Mouse (Mus musculus): ENCODE data around the gene A1cf. TPM values are rescaled to one million over a fixed set of nuclear protein-coding genes. Genes with fewer than 3 reads are reported as not detected.

Gene A1cf
- polyA plus RNA-seq, 1 experiment = not detected

- TF ChIP-seq TCF12 (IDR thresholded peaks at IDR 0.05; ENCODE audit: insufficient read depth, poor library complexity, severe bottlenecking) = no peak
- TF ChIP-seq MYOD1 (IDR thresholded peaks at IDR 0.05; ENCODE audit: control insufficient read depth in 1 of 3, insufficient read length in 2 of 3, low read depth in 2 of 3) = no peak
- TF ChIP-seq REST (IDR thresholded peaks at IDR 0.05; ENCODE audit: insufficient read depth, insufficient read length) = no peak
- TF ChIP-seq POLR2AphosphoS2 (IDR thresholded peaks at IDR 0.05; ENCODE audit: insufficient read length, low read depth) = no peak
- no peak for TF ChIP-seq TCF3 (IDR thresholded peaks at IDR 0.05; ENCODE audit: insufficient read length, low read depth)
- no peak for TF ChIP-seq MYOG (IDR thresholded peaks at IDR 0.05; ENCODE audit: control insufficient read depth in 1 of 3, insufficient read depth in 1 of 3, insufficient read length in 2 of 3, low read depth in 2 of 3)
- no peak for TF ChIP-seq POLR2A (IDR thresholded peaks at IDR 0.05; ENCODE audit: insufficient read length, low read depth)
- no peak for TF ChIP-seq E2F4 (IDR thresholded peaks at IDR 0.05; ENCODE audit: insufficient read depth)
- TF ChIP-seq SRF (IDR thresholded peaks at IDR 0.05; ENCODE audit: control insufficient read depth, insufficient read length, low read depth) = no peak
- TF ChIP-seq CEBPB (IDR thresholded peaks at IDR 0.05; ENCODE audit: insufficient read depth, poor library complexity, severe bottlenecking) = no peak
- TF ChIP-seq MAX (IDR thresholded peaks at IDR 0.05; ENCODE audit: low read depth) = no peak
- no peak for TF ChIP-seq USF1 (IDR thresholded peaks at IDR 0.05; ENCODE audit: low read depth)
- Histone ChIP-seq H3K4me2 (ENCODE audit: low read depth) (no peak overlapping the region), H3K27me3 (ENCODE audit: control insufficient read depth, insufficient read depth, insufficient read length) (no peaks in the 10 kb centered on the region)
Observed at GRCm38 (mm10) chr19:31884594-31884993, 16.0 kb downstream of the A1cf start.

DNA sequence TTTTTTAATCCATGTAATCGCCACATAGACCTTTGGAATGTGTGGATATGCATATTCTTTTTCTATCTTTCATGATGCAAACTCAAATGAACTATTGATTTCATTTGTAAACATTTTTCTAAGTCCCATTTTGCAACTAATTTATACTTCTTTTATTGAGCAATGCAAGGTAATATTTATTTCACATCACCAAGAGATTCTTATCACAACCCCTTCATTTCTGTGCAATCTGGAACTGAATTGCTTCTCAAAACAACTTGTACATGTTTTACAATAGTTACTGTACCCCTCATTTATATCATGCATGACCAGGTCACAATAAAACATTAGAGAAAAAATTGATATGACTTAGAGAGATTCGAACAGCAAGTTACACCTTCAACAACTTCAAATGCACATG is 18.7 kb downstream of the A1cf start:
- H3K4me2 ChIP-seq (ENCODE audit: low read depth) = no peak overlapping the region
- no peak overlapping the region for H3ac ChIP-seq (ENCODE audit: control insufficient read depth, insufficient read length)
- no peak overlapping the region for H3K4me3 ChIP-seq
- no peaks in the 10 kb centered on the region for H3K36me3 ChIP-seq (ENCODE audit: control insufficient read depth, insufficient read depth)
- TF ChIP-seq POLR2A (IDR thresholded peaks at IDR 0.05; ENCODE audit: insufficient read length, low read depth) (no peak), TCF12 (IDR thresholded peaks at IDR 0.05; ENCODE audit: insufficient read depth, poor library complexity, severe bottlenecking) (no peak), USF1 (IDR thresholded peaks at IDR 0.05; ENCODE audit: low read depth) (no peak), MAX (IDR thresholded peaks at IDR 0.05; ENCODE audit: low read depth) (no peak), MYOG (IDR thresholded peaks at IDR 0.05; ENCODE audit: control insufficient read depth in 1 of 3, insufficient read depth in 1 of 3, insufficient read length in 2 of 3, low read depth in 2 of 3) (no peak), SRF (IDR thresholded peaks at IDR 0.05; ENCODE audit: control insufficient read depth, insufficient read length, low read depth) (no peak), MYOD1 (IDR thresholded peaks at IDR 0.05; ENCODE audit: control insufficient read depth in 1 of 3, insufficient read length in 2 of 3, low read depth in 2 of 3) (no peak), REST (IDR thresholded peaks at IDR 0.05; ENCODE audit: insufficient read depth, insufficient read length) (no peak), POLR2AphosphoS2 (IDR thresholded peaks at IDR 0.05; ENCODE audit: insufficient read length, low read depth) (no peak), CEBPB (IDR thresholded peaks at IDR 0.05; ENCODE audit: insufficient read depth, poor library complexity, severe bottlenecking) (no peak), E2F4 (IDR thresholded peaks at IDR 0.05; ENCODE audit: insufficient read depth) (no peak), TCF3 (IDR thresholded peaks at IDR 0.05; ENCODE audit: insufficient read length, low read depth) (no peak)
- no peaks in the 10 kb centered on the region for H3K27me3 ChIP-seq (ENCODE audit: control insufficient read depth, insufficient read depth, insufficient read length)
- no peaks in the 10 kb centered on the region for H3K79me2 ChIP-seq (ENCODE audit: control insufficient read depth, insufficient read depth)

More at GRCm38 (mm10) chr19:31884594-31884993, 16.0 kb downstream of the A1cf start:
- no peak overlapping the region for H3ac ChIP-seq (ENCODE audit: control insufficient read depth, insufficient read length)
- H3K36me3 ChIP-seq (ENCODE audit: control insufficient read depth, insufficient read depth) = no peaks in the 10 kb centered on the region
- no peak overlapping the region for H3K4me3 ChIP-seq
- H3K79me2 ChIP-seq (ENCODE audit: control insufficient read depth, insufficient read depth) = no peaks in the 10 kb centered on the region

GRCm38 (mm10) chr19:31889988-31890387 is 21.4 kb downstream of the A1cf start:
- Histone ChIP-seq H3ac (ENCODE audit: control insufficient read depth, insufficient read length) (no peak overlapping the region), H3K4me2 (ENCODE audit: low read depth) (no peak overlapping the region), H3K4me3 (no peak overlapping the region), H3K79me2 (ENCODE audit: control insufficient read depth, insufficient read depth) (no peaks in the 10 kb centered on the region), H3K36me3 (ENCODE audit: control insufficient read depth, insufficient read depth) (no peaks in the 10 kb centered on the region), H3K27me3 (ENCODE audit: control insufficient read depth, insufficient read depth, insufficient read length) (no peaks in the 10 kb centered on the region)
- TF ChIP-seq MAX (IDR thresholded peaks at IDR 0.05; ENCODE audit: low read depth) (no peak), E2F4 (IDR thresholded peaks at IDR 0.05; ENCODE audit: insufficient read depth) (no peak), TCF12 (IDR thresholded peaks at IDR 0.05; ENCODE audit: insufficient read depth, poor library complexity, severe bottlenecking) (no peak), MYOD1 (IDR thresholded peaks at IDR 0.05; ENCODE audit: control insufficient read depth in 1 of 3, insufficient read length in 2 of 3, low read depth in 2 of 3) (no peak), USF1 (IDR thresholded peaks at IDR 0.05; ENCODE audit: low read depth) (no peak), POLR2A (IDR thresholded peaks at IDR 0.05; ENCODE audit: insufficient read length, low read depth) (no peak), REST (IDR thresholded peaks at IDR 0.05; ENCODE audit: insufficient read depth, insufficient read length) (no peak), POLR2AphosphoS2 (IDR thresholded peaks at IDR 0.05; ENCODE audit: insufficient read length, low read depth) (no peak), CEBPB (IDR thresholded peaks at IDR 0.05; ENCODE audit: insufficient read depth, poor library complexity, severe bottlenecking) (no peak)

- Histone ChIP-seq H3K27me3 (ENCODE audit: control insufficient read depth, insufficient read depth, insufficient read length) (no peaks in the 10 kb centered on the region), H3K36me3 (ENCODE audit: control insufficient read depth, insufficient read depth) (no peaks in the 10 kb centered on the region), H3K4me3 (no peak overlapping the region), H3ac (ENCODE audit: control insufficient read depth, insufficient read length) (no peak overlapping the region), H3K79me2 (ENCODE audit: control insufficient read depth, insufficient read depth) (no peaks in the 10 kb centered on the region), H3K4me2 (ENCODE audit: low read depth) (no peak overlapping the region)
- no peak for TF ChIP-seq TCF3 (IDR thresholded peaks at IDR 0.05; ENCODE audit: insufficient read length, low read depth)
- no peak for TF ChIP-seq POLR2A (IDR thresholded peaks at IDR 0.05; ENCODE audit: insufficient read length, low read depth)
- TF ChIP-seq POLR2AphosphoS2 (IDR thresholded peaks at IDR 0.05; ENCODE audit: insufficient read length, low read depth) = no peak
- no peak for TF ChIP-seq MAX (IDR thresholded peaks at IDR 0.05; ENCODE audit: low read depth)
- TF ChIP-seq E2F4 (IDR thresholded peaks at IDR 0.05; ENCODE audit: insufficient read depth) = no peak
- no peak for TF ChIP-seq SRF (IDR thresholded peaks at IDR 0.05; ENCODE audit: control insufficient read depth, insufficient read length, low read depth)
- no peak for TF ChIP-seq REST (IDR thresholded peaks at IDR 0.05; ENCODE audit: insufficient read depth, insufficient read length)
- no peak for TF ChIP-seq USF1 (IDR thresholded peaks at IDR 0.05; ENCODE audit: low read depth)
- no peak for TF ChIP-seq MYOG (IDR thresholded peaks at IDR 0.05; ENCODE audit: control insufficient read depth in 1 of 3, insufficient read depth in 1 of 3, insufficient read length in 2 of 3, low read depth in 2 of 3)
- TF ChIP-seq CEBPB (IDR thresholded peaks at IDR 0.05; ENCODE audit: insufficient read depth, poor library complexity, severe bottlenecking) = no peak
- no peak for TF ChIP-seq TCF12 (IDR thresholded peaks at IDR 0.05; ENCODE audit: insufficient read depth, poor library complexity, severe bottlenecking)
Observed at GRCm38 (mm10) chr19:31891001-31891893, 22.7 kb downstream of the A1cf start.
